Mouse (Mus musculus) testis, postnatal 14 days (tissue): ENCODE measurements around the gene Ube2v1.

ENCODE experiments used
- DNase-seq: peaks from one replicate; pipeline ENCODE4 v3.0.0; 2021; ENCODE audit warnings: low spot score

Gene Ube2v1

GRCm38 (mm10) chr2:167562101-167562500, 69.8 kb downstream of the Ube2v1 start:
- no peak for DNase-seq

DNA sequence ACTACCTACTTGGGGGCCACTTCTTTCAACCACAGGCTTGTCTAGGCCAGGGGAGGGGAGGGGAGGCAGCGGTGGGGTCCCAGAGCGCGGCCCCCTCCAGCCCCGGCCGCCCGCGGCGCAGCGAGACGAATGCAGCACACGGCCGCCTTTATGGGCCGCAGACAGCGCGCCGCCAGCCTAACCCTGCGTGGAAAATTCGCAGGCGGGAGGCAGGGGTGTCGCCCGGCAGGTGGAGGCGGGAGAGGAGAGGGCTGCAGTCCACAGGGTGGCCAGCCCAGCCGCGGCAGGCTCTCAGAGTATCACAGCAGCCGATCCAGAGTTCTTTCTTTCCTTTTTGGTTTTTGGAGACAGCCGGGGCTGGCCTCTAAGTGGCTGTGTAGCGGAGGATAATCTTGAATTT, 72.5 kb downstream of the Ube2v1 start:
- DNase-seq = no peak
